Mouse (Mus musculus) gonadal fat pad, adult 2 months (tissue): ENCODE results near the gene Fndc10. TPM values are rescaled to one million over a fixed set of nuclear protein-coding genes. Genes with fewer than 3 reads are reported as not detected.
"Not testable (repeated sequence)": the region's sequence is repeated elsewhere in the genome, so short reads cannot be mapped to it uniquely, and the experiment has no call there.

ENCODE experiments used
- DNase-seq: peaks from one replicate; pipeline ENCODE4 v3.0.0-alpha.2; 2012; ENCODE audit warnings: low read depth
- polyA plus RNA-seq: library from polyadenylated mRNA; depleted of rRNA; stranded (reverse); fragments of >200 nt; gene quantifications from 2 replicates; pipeline ENCODE4 v1.2.3, GENCODE M21; 2012; rRNA removed

Gene Fndc10
- polyA plus RNA-seq, 1 experiment = 35.3 TPM

GRCm38 (mm10) chr4:155735788-155736187 lies 41.6 kb downstream of the Fndc10 start:
- DNase-seq = no peak

GRCm38 (mm10) chr4:155736421-155736820 lies 42.3 kb downstream of the Fndc10 start:
- no peak for DNase-seq

GRCm38 (mm10) chr4:155738262-155738661 lies 44.1 kb downstream of the Fndc10 start:
- DNase-seq = no peak

- no peak for DNase-seq
These were observed 45.0 kb downstream of the Fndc10 start for GRCm38 (mm10) chr4:155739152-155739551.

GRCm38 (mm10) chr4:155739741-155740636 lies 45.8 kb downstream of the Fndc10 start:
- no peak for DNase-seq

- not testable (repeated sequence) for DNase-seq
These were observed 46.5 kb downstream of the Fndc10 start for GRCm38 (mm10) chr4:155740681-155741080.

- DNase-seq = no peak
These were observed 48.5 kb downstream of the Fndc10 start for GRCm38 (mm10) chr4:155742684-155743083.

- DNase-seq = no peak
These were observed 50.3 kb downstream of the Fndc10 start for GRCm38 (mm10) chr4:155744474-155744873.

- no peak for DNase-seq
These were observed 51.0 kb downstream of the Fndc10 start for GRCm38 (mm10) chr4:155745136-155745535.

Other genes starting within 250 kb of the Fndc10 start
- 9.1 and 9.7 TPM in 2 replicates for gene Tmem52, start 225.2 kb upstream of the Fndc10 start, polyA plus RNA-seq
- 663 and 820 TPM in 2 replicates for gene Gnb1, start 203.0 kb upstream of the Fndc10 start, polyA plus RNA-seq
- 163 and 200 TPM in 2 replicates for gene Nadk, start 132.0 kb upstream of the Fndc10 start, polyA plus RNA-seq
- 29.2 and 40.0 TPM in 2 replicates for gene Slc35e2, start 92.9 kb upstream of the Fndc10 start, polyA plus RNA-seq
- gene Cdk11b, start 69.5 kb upstream of the Fndc10 start, polyA plus RNA-seq = 17.2 and 26.3 TPM in 2 replicates
- not detected in 2 replicates for gene Gm10563, start 48.9 kb upstream of the Fndc10 start, polyA plus RNA-seq
- 58.9 and 64.6 TPM in 2 replicates for gene Mmp23, start 41.0 kb upstream of the Fndc10 start, polyA plus RNA-seq
- 52.9 TPM in 2 replicates for gene Mib2, start 25.1 kb upstream of the Fndc10 start, polyA plus RNA-seq
- 105 and 122 TPM in 2 replicates for gene Ssu72, start 10.5 kb downstream of the Fndc10 start, polyA plus RNA-seq
- gene Tmem240, start 40.5 kb downstream of the Fndc10 start, polyA plus RNA-seq = 0.98 and 1.2 TPM in 2 replicates
- gene Atad3a, start 66.8 kb downstream of the Fndc10 start, polyA plus RNA-seq = 52.8 and 68.3 TPM in 2 replicates
- 21.2 and 28.0 TPM in 2 replicates for gene Vwa1, start 80.4 kb downstream of the Fndc10 start, polyA plus RNA-seq
- gene Tmem88b, start 91.5 kb downstream of the Fndc10 start, polyA plus RNA-seq = 2.4 and 4.7 TPM in 2 replicates
- gene Ankrd65, start 96.1 kb downstream of the Fndc10 start, polyA plus RNA-seq = 1.9 and 2.6 TPM in 2 replicates
- gene Mrpl20, start 108.5 kb downstream of the Fndc10 start, polyA plus RNA-seq = 71.2 and 101 TPM in 2 replicates
- gene Ccnl2, start 118.1 kb downstream of the Fndc10 start, polyA plus RNA-seq = 63.7 and 69.3 TPM in 2 replicates
- gene Aurkaip1, start 136.9 kb downstream of the Fndc10 start, polyA plus RNA-seq = 122 and 145 TPM in 2 replicates
- 156 and 190 TPM in 2 replicates for gene Mxra8, start 145.3 kb downstream of the Fndc10 start, polyA plus RNA-seq
- 124 and 139 TPM in 2 replicates for gene Dvl1, start 153.1 kb downstream of the Fndc10 start, polyA plus RNA-seq
- 0.34 and 0.43 TPM in 2 replicates for gene Tas1r3, start 169.0 kb downstream of the Fndc10 start, polyA plus RNA-seq
- gene Cptp, start 175.1 kb downstream of the Fndc10 start, polyA plus RNA-seq = 30.8 and 31.0 TPM in 2 replicates
- gene Ints11, start 175.2 kb downstream of the Fndc10 start, polyA plus RNA-seq = 33.7 and 36.5 TPM in 2 replicates
- 44.0 and 49.9 TPM in 2 replicates for gene Pusl1, start 197.4 kb downstream of the Fndc10 start, polyA plus RNA-seq
- 27.7 and 28.2 TPM in 2 replicates for gene Acap3, start 197.5 kb downstream of the Fndc10 start, polyA plus RNA-seq
- gene Ube2j2, start 249.5 kb downstream of the Fndc10 start, polyA plus RNA-seq = 47.7 and 53.3 TPM in 2 replicates